Mouse (Mus musculus) E14TG2a.4 (cell line): Measurements from ENCODE around the gene Dnmt1.

Experiments
- CTCF ChIP-seq: conservative IDR thresholded peaks from 2 replicates; pipeline ENCODE4 v1.5.1; 2014; ENCODE audit warnings: low read length
- POU5F1 ChIP-seq: IDR thresholded peaks from 2 replicates; pipeline ENCODE4 v1.6.1; 2014; ENCODE audit warnings: low read length, borderline replicate concordance

DNA sequence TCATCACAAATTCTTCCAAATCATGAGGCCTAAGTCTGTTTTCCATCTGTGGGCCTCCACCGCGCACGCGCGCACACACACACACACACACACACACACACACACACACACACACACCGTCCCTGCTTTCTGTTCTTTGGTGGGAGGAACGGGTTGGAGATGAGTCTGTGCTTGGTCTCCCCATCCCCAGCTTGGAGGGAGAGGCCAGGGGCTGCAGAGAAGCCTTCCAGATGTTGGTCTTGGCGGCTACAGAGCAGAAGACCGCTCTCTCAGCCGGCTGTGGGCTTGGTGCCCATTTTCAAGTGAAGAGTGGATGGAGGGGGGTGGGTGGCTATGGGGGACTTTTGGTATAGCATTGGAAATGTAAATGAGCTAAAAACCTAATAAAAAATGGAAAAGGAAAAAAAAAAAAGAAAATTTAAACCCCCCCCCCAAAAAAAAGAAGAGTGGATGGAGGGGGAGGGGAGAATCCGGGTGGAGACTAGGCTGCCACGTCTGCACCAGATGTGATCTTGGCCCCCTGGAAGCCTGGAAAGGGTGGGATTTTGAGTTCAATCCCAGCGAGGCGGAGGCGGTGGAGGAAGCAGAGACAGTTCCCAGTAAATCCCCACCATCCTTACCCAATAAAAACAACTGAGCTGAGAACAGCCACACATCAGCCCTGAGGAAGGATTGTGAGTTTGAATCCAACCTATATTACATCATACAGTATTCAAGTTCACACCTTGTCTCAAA lies 27.4 kb upstream of the Dnmt1 start:
- no peak for TF ChIP-seq CTCF
- no peak for TF ChIP-seq POU5F1
